In the genomic region with DNA sequence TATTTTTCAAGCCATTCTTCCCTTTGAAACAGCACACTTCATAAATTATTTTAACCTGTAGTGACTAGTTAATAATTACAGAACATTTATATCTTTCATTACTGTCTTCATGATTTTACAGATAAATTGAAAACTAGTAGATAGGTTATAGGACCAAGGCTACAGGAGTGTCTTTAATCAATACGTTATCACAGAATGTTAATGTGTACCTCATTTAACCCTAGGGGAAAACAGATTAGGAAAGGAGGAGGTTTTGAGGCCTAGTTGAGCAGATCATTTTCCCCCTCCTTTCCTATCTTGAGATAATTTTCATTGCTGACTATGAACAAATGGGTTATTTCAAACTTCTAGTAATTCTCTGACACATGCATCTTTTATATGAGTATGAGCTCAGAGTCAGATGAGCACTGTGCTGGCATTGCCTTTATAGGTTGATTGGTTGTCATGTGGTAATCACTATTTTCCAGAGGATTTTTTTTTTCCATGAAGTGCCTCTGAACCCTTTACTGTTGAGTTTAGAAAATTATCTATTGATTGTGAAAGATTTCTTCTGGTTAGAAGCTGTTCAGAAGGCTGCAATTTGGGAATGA, we compare ENCODE assay signal across 21 mouse cellular contexts. TPM values are rescaled to one million over a fixed set of nuclear protein-coding genes. Genes with fewer than 3 reads are reported as not detected.
DNase-seq lines count a peak whose midpoint lies in the region; ATAC-seq and TF ChIP-seq lines count a peak whose summit lies in the region.
"Had no signal": no experiment of that assay in that cellular context is flagged by ENCODE, and none has a peak within 500 bp of the region (broad histone marks: within the 10 kb centered on the region; RNA-seq: fewer than 3 reads in every experiment).

No protein-coding gene starts in this region.

- no peaks in the 10 kb centered on the region for H3K4me1 ChIP-seq in intestine, embryonic 15.5 days (replicated peaks)
- H3K4me1 ChIP-seq in intestine, embryonic 16.5 days (ENCODE audit: control insufficient read depth, insufficient read depth, low read length): no peaks in the 10 kb centered on the region
- no peaks in the 10 kb centered on the region for H3K4me1 ChIP-seq in intestine, postnatal 0 days (replicated peaks; ENCODE audit: control insufficient read depth, insufficient read depth, low read length)
- H3K4me1 ChIP-seq in midbrain, embryonic 13.5 days (replicated peaks): no peaks in the 10 kb centered on the region
- H3K4me1 ChIP-seq in lung, adult 2 months (ENCODE audit: control insufficient read depth, insufficient read depth, low read length): no peaks in the 10 kb centered on the region

- no peak overlapping the region for H3K27ac ChIP-seq in intestine, embryonic 15.5 days
- H3K27ac ChIP-seq in intestine, embryonic 16.5 days (ENCODE audit: low read length): no peak overlapping the region
- no peak overlapping the region for H3K27ac ChIP-seq in intestine, postnatal 0 days (ENCODE audit: low read depth, low read length)
- H3K27ac ChIP-seq in midbrain, embryonic 13.5 days: no peak overlapping the region

- peak; percentile 97 for ATAC-seq in intestine, embryonic 15.5 days
- ATAC-seq in intestine, embryonic 16.5 days: peak; percentile 98
- peak; percentile 92 for ATAC-seq in intestine, postnatal 0 days
- ATAC-seq in midbrain, embryonic 13.5 days: no peak
- ATAC-seq: activated CD4-positive, CD25-positive, alpha-beta regulatory T cell, adult 4 months; CD4-positive, CD25-positive, alpha-beta regulatory T cell, adult 4 months; Patski had no signal

- WGBS in intestine, embryonic 15.5 days: 69% methylated on average over 1 of the region's 1 CpGs
- 85% methylated on average over 1 of the region's 1 CpGs for WGBS in intestine, embryonic 16.5 days
- 47% methylated on average over 1 of the region's 1 CpGs for WGBS in intestine, postnatal 0 days
- 92% methylated on average over 1 of the region's 1 CpGs for WGBS in midbrain, embryonic 13.5 days
- 91% methylated on average over 1 of the region's 1 CpGs for WGBS in lung, adult 2 months

- no peak overlapping the region for H3K9ac ChIP-seq in intestine, embryonic 15.5 days
- no peak overlapping the region for H3K9ac ChIP-seq in intestine, embryonic 16.5 days (ENCODE audit: low read depth, low read length)
- no peak overlapping the region for H3K9ac ChIP-seq in intestine, postnatal 0 days (ENCODE audit: low read depth, low read length)
- H3K9ac ChIP-seq in midbrain, embryonic 13.5 days (replicated peaks): no peak overlapping the region

- no peak for DNase-seq in kidney, postnatal 4 days
- DNase-seq in lung, adult 2 months: no peak
- DNase-seq: adrenal gland, adult 2 months; adrenal gland, adult 8-10 months; adrenal gland, postnatal 10 days; adrenal gland, postnatal 14 days; adrenal gland, postnatal 25 days; adrenal gland, postnatal 36 days; B cell, adult 2 months; cerebellum, adult 11 months; cerebellum, adult 11-12 months; cerebellum, adult 18-20 months had no signal

- no peak overlapping the region for H3K4me2 ChIP-seq in intestine, embryonic 15.5 days (replicated peaks)
- H3K4me2 ChIP-seq in intestine, embryonic 16.5 days (ENCODE audit: low read depth, low read length): no peak overlapping the region
- H3K4me2 ChIP-seq in intestine, postnatal 0 days (replicated peaks; ENCODE audit: low read depth): no peak overlapping the region
- H3K4me2 ChIP-seq in midbrain, embryonic 13.5 days (replicated peaks): no peak overlapping the region

- no peaks in the 10 kb centered on the region for H3K27me3 ChIP-seq in intestine, embryonic 15.5 days (replicated peaks)
- no peaks in the 10 kb centered on the region for H3K27me3 ChIP-seq in intestine, embryonic 16.5 days (replicated peaks; ENCODE audit: control insufficient read depth, insufficient read depth, low read length)
- H3K27me3 ChIP-seq in intestine, postnatal 0 days (replicated peaks; ENCODE audit: control insufficient read depth, insufficient read depth, low read length): no peaks in the 10 kb centered on the region
- H3K27me3 ChIP-seq in midbrain, embryonic 13.5 days: no peaks in the 10 kb centered on the region
- H3K27me3 ChIP-seq: CH12.LX, Patski had no signal

- H3K36me3 ChIP-seq in intestine, embryonic 15.5 days: no peaks in the 10 kb centered on the region
- no peaks in the 10 kb centered on the region for H3K36me3 ChIP-seq in intestine, embryonic 16.5 days (ENCODE audit: control insufficient read depth, insufficient read depth, low read length)
- H3K36me3 ChIP-seq in intestine, postnatal 0 days (ENCODE audit: control insufficient read depth, insufficient read depth): no peaks in the 10 kb centered on the region
- H3K36me3 ChIP-seq in midbrain, embryonic 13.5 days: no peaks in the 10 kb centered on the region
- H3K36me3 ChIP-seq: G1E had no signal

- TF ChIP-seq POLR2A in lung, adult 2 months (IDR thresholded peaks at IDR 0.05; ENCODE audit: borderline replicate concordance, extremely low read depth, low read depth, low read length): no peak

- no peak for TF ChIP-seq CTCF in intestine, postnatal 0 days (IDR thresholded peaks at IDR 0.05; ENCODE audit: low read depth)
- TF ChIP-seq CTCF in lung, adult 2 months (IDR thresholded peaks at IDR 0.05; ENCODE audit: insufficient read depth, low read length): no peak

- H3K4me3 ChIP-seq in intestine, embryonic 15.5 days (replicated peaks): no peak overlapping the region
- no peak overlapping the region for H3K4me3 ChIP-seq in intestine, embryonic 16.5 days (ENCODE audit: low read length)
- no peak overlapping the region for H3K4me3 ChIP-seq in intestine, postnatal 0 days (ENCODE audit: low read depth, low read length)
- H3K4me3 ChIP-seq in midbrain, embryonic 13.5 days (replicated peaks): no peak overlapping the region
- no peak overlapping the region for H3K4me3 ChIP-seq in lung, adult 2 months (replicated peaks; ENCODE audit: extremely low read depth, low read depth, low read length)

- H3K9me3 ChIP-seq in intestine, embryonic 15.5 days: no peaks in the 10 kb centered on the region
- no peaks in the 10 kb centered on the region for H3K9me3 ChIP-seq in intestine, embryonic 16.5 days (ENCODE audit: control insufficient read depth, low read length)
- H3K9me3 ChIP-seq in intestine, postnatal 0 days (ENCODE audit: control insufficient read depth): no peaks in the 10 kb centered on the region
- H3K9me3 ChIP-seq in midbrain, embryonic 13.5 days: no peaks in the 10 kb centered on the region
- H3K9me3 ChIP-seq: G1E had no signal

RNA-seq across cellular contexts. Expression of gene Nox4, which starts 57.9 kb away (rescaled TPM):
- polyA plus RNA-seq in intestine, embryonic 15.5 days (2015; fragmentation: Nextera tagmentation; extraction: Ambion mirVana): 5.7 and 6.0 TPM in 2 replicates
- 6.0 and 9.5 TPM in 2 replicates for polyA plus RNA-seq in intestine, embryonic 16.5 days (2015; fragmentation: Nextera tagmentation; extraction: Ambion mirVana)
- polyA plus RNA-seq in intestine, postnatal 0 days (2015; fragmentation: Nextera tagmentation; extraction: Ambion mirVana): 27.7 and 28.3 TPM in 2 replicates
- polyA plus RNA-seq in midbrain, embryonic 13.5 days (2015; fragmentation: Nextera tagmentation; extraction: Ambion mirVana): 2.6 and 2.7 TPM in 2 replicates
- polyA plus RNA-seq in lung, adult 2 months (2012; rRNA removed): 14.8 and 20.7 TPM in 2 replicates
- polyA plus RNA-seq: activated CD4-positive, CD25-positive, alpha-beta regulatory T cell, adult 4 months; CD4-positive, CD25-positive, alpha-beta regulatory T cell, adult 4 months; G1E had no signal
